Mouse (Mus musculus) ovary, postnatal 10 days (tissue): Measurements from ENCODE around the gene Dpp6.
A peak's percentile ranks its signal among the peaks of the same experiment; 100 is the strongest.

Experiments
- DNase-seq: peaks from one replicate; pipeline ENCODE4 v3.0.0; 2022; ENCODE audit warnings: low spot score

The Dpp6 gene

GRCm38 (mm10) chr5:27671487-27671886 is 854.5 kb downstream of the Dpp6 start:
- DNase-seq = no peak

- DNase-seq = no peak
Observed at GRCm38 (mm10) chr5:27677247-27677666, 860.3 kb downstream of the Dpp6 start.

- no peak for DNase-seq
Observed at GRCm38 (mm10) chr5:27679151-27679550, 862.1 kb downstream of the Dpp6 start.

GRCm38 (mm10) chr5:27680476-27680875 is 863.5 kb downstream of the Dpp6 start:
- DNase-seq = no peak

- DNase-seq = no peak
Observed at GRCm38 (mm10) chr5:27685162-27685561, 868.2 kb downstream of the Dpp6 start.

GRCm38 (mm10) chr5:27685923-27686322 is 868.9 kb downstream of the Dpp6 start:
- no peak for DNase-seq

GRCm38 (mm10) chr5:27687311-27687710 is 870.3 kb downstream of the Dpp6 start:
- no peak for DNase-seq

GRCm38 (mm10) chr5:27702482-27702881 is 885.5 kb downstream of the Dpp6 start:
- no peak for DNase-seq

- DNase-seq = no peak
Observed at GRCm38 (mm10) chr5:27705020-27705419, 888.0 kb downstream of the Dpp6 start.

- no peak for DNase-seq
Observed at GRCm38 (mm10) chr5:27706551-27706950, 889.5 kb downstream of the Dpp6 start.

GRCm38 (mm10) chr5:27707283-27707682 is 890.3 kb downstream of the Dpp6 start:
- no peak for DNase-seq

GRCm38 (mm10) chr5:27708209-27708608 is 891.2 kb downstream of the Dpp6 start:
- DNase-seq = no peak

- no peak for DNase-seq
Observed at GRCm38 (mm10) chr5:27711461-27712192, 894.6 kb downstream of the Dpp6 start.

GRCm38 (mm10) chr5:27714356-27714755 is 897.4 kb downstream of the Dpp6 start:
- DNase-seq = no peak

- DNase-seq = no peak
Observed at GRCm38 (mm10) chr5:27716026-27716425, 899.0 kb downstream of the Dpp6 start.

- no peak for DNase-seq
Observed at GRCm38 (mm10) chr5:27717301-27717700, 900.3 kb downstream of the Dpp6 start.

- no peak for DNase-seq
Observed at GRCm38 (mm10) chr5:27719311-27719710, 902.3 kb downstream of the Dpp6 start.

- DNase-seq = no peak
Observed at GRCm38 (mm10) chr5:27724460-27724859, 907.5 kb downstream of the Dpp6 start.

- DNase-seq = no peak
Observed at GRCm38 (mm10) chr5:27730666-27731065, 913.7 kb downstream of the Dpp6 start.

- no peak for DNase-seq
Observed at GRCm38 (mm10) chr5:27731392-27731791, 914.4 kb downstream of the Dpp6 start.

GRCm38 (mm10) chr5:27732288-27732868 is 915.4 kb downstream of the Dpp6 start:
- DNase-seq = no peak

GRCm38 (mm10) chr5:27737168-27737567 is 920.2 kb downstream of the Dpp6 start:
- peak; percentile 7 for DNase-seq

GRCm38 (mm10) chr5:27739216-27739615 is 922.2 kb downstream of the Dpp6 start:
- DNase-seq = no peak

- DNase-seq = no peak
Observed at GRCm38 (mm10) chr5:27744944-27745343, 927.9 kb downstream of the Dpp6 start.
